In genomic region chr12:54545821-54546608, GRCm38 (mm10) we compare ENCODE assay signal across 8 mouse cellular contexts.
A peak's percentile ranks its signal among the peaks of the same experiment; 100 is the strongest.
DNase-seq lines count a peak whose midpoint lies in the region; ATAC-seq and TF ChIP-seq lines count a peak whose summit lies in the region.

No protein-coding gene starts in this region.

- H3K4me3 ChIP-seq in liver, embryonic 12.5 days, result no peak overlapping the region
- no peak overlapping the region for H3K4me3 ChIP-seq in gastrocnemius, adult 2 months
- no peak overlapping the region for H3K4me3 ChIP-seq in intestine, embryonic 15.5 days (replicated peaks)
- H3K4me3 ChIP-seq in midbrain, embryonic 13.5 days (replicated peaks), result no peak overlapping the region

- H3K36me3 ChIP-seq in liver, embryonic 12.5 days, result no peaks in the 10 kb centered on the region
- no peaks in the 10 kb centered on the region for H3K36me3 ChIP-seq in intestine, embryonic 15.5 days
- H3K36me3 ChIP-seq in midbrain, embryonic 13.5 days, result no peaks in the 10 kb centered on the region

- H3K9ac ChIP-seq in liver, embryonic 12.5 days, result no peak overlapping the region
- H3K9ac ChIP-seq in intestine, embryonic 15.5 days, result no peak overlapping the region
- H3K9ac ChIP-seq in midbrain, embryonic 13.5 days (replicated peaks), result no peak overlapping the region

- H3K4me1 ChIP-seq in liver, embryonic 12.5 days, result no peaks in the 10 kb centered on the region
- H3K4me1 ChIP-seq in intestine, embryonic 15.5 days (replicated peaks), result 0 out of 2 replicates have a peak, but pooled peaks cover 4% of the 10 kb centered on the region
- peaks cover 13% of the 10 kb centered on the region for H3K4me1 ChIP-seq in midbrain, embryonic 13.5 days (replicated peaks)

- TF ChIP-seq CTCF in gastrocnemius, adult 2 months (IDR thresholded peaks at IDR 0.05), result peak; percentile 78

- H3K4me2 ChIP-seq in liver, embryonic 12.5 days, result no peak overlapping the region
- peak overlapping the region; percentile 25; the same call in 1 of the 2 replicates for H3K4me2 ChIP-seq in intestine, embryonic 15.5 days (replicated peaks)
- peak overlapping the region; percentile 33 for H3K4me2 ChIP-seq in midbrain, embryonic 13.5 days (replicated peaks)

- H3K27ac ChIP-seq in liver, embryonic 12.5 days, result no peak overlapping the region
- no peak overlapping the region for H3K27ac ChIP-seq in gastrocnemius, adult 2 months
- H3K27ac ChIP-seq in intestine, embryonic 15.5 days, result no peak overlapping the region
- peak overlapping the region; percentile 40; the same call in 1 of the 2 replicates for H3K27ac ChIP-seq in midbrain, embryonic 13.5 days

- WGBS in liver, embryonic 12.5 days (ENCODE audit: insufficient replicate concordance), result 36% methylated on average over 16 of the region's 16 CpGs
- 38% methylated on average over 16 of the region's 16 CpGs for WGBS in intestine, embryonic 15.5 days
- 29% methylated on average over 16 of the region's 16 CpGs for WGBS in midbrain, embryonic 13.5 days

- H3K27me3 ChIP-seq in liver, embryonic 12.5 days (replicated peaks), result no peaks in the 10 kb centered on the region
- H3K27me3 ChIP-seq in intestine, embryonic 15.5 days (replicated peaks), result no peaks in the 10 kb centered on the region
- no peaks in the 10 kb centered on the region for H3K27me3 ChIP-seq in midbrain, embryonic 13.5 days

- no peak for ATAC-seq in liver, embryonic 12.5 days
- ATAC-seq in intestine, embryonic 15.5 days, result peak; percentile 81
- peak; percentile 77 for ATAC-seq in midbrain, embryonic 13.5 days

- H3K9me3 ChIP-seq in liver, embryonic 12.5 days (replicated peaks), result no peaks in the 10 kb centered on the region
- H3K9me3 ChIP-seq in intestine, embryonic 15.5 days, result no peaks in the 10 kb centered on the region
- H3K9me3 ChIP-seq in midbrain, embryonic 13.5 days, result no peaks in the 10 kb centered on the region

- peak; percentile 61 for DNase-seq in liver
- peak; percentile 38 to 49 for DNase-seq in cerebellum, postnatal 36 days
- peak; percentile 73 for DNase-seq in gastrocnemius, adult 2 months
- peak; percentile 61 to 70 for DNase-seq in left cerebral cortex, postnatal 10 days (ENCODE audit: extremely low spot score in 1 of 2, low spot score in 2 of 2)
- DNase-seq in spleen, postnatal 36 days (ENCODE audit: low spot score in 2 of 2), result peak; percentile 10 to 15

- intact Hi-C loops in gastrocnemius, adult 2 months (cut with DNase I), result loop anchor here (1.0 to 5.0 kb wide), 2 partner anchors 54 to 447 kb away; no protein-coding TSS in a partner anchor
- intact Hi-C loops in left cerebral cortex, postnatal 10 days (cut with DNase I), result loop anchor here (5.0 kb wide), 1 partner anchor 439 kb away; no protein-coding TSS in a partner anchor

Comparison
In these comparisons a context has a peak if more than half of its experiments do, and no peak if none do; other contexts are left out.
1. DNase-seq: peak in every context shown above with its lines; median percentile 73 in gastrocnemius, adult 2 months; 66 in left cerebral cortex, postnatal 10 days; 61 in liver; 44 in cerebellum, postnatal 36 days; 12 in spleen, postnatal 36 days.